Mouse (Mus musculus): Measurements from ENCODE around the gene Tpi1.
A peak's percentile ranks its signal among the peaks of the same experiment; 100 is the strongest.

Tpi1 gene

GRCm38 (mm10) chr6:124769101-124769765, 44.9 kb downstream of the Tpi1 start, which contains the start of gene Eno2:
TSS of gene Eno2 (minus strand) at chr6:124769673.
- DNase-seq, result peak; percentile 50

GRCm38 (mm10) chr6:124768704-124769044, 45.4 kb downstream of the Tpi1 start:
- no peak for DNase-seq

GRCm38 (mm10) chr6:124767920-124768703, 46.0 kb downstream of the Tpi1 start:
- DNase-seq, result peak; percentile 49

- no peak for DNase-seq
These were observed 46.6 kb downstream of the Tpi1 start for GRCm38 (mm10) chr6:124767536-124767919.

- DNase-seq, result no peak
These were observed 48.1 kb downstream of the Tpi1 start for GRCm38 (mm10) chr6:124765951-124766350.
